Mouse (Mus musculus) heart, postnatal 4 days (tissue): Measurements from ENCODE around the gene Slc36a2. TPM values are rescaled to one million over a fixed set of nuclear protein-coding genes. Genes with fewer than 3 reads are reported as not detected.

Experiments used
- DNase-seq: peaks from one replicate; pipeline ENCODE4 v3.0.0; 2021
- total RNA-seq, 2 experiments: library from RNA; stranded (reverse); gene quantifications; 2 replicates each; pipeline ENCODE4 v1.2.3; 2021

Gene Slc36a2
- total RNA-seq, 2 experiments from 2014 or later = 2.9 to 3.7 TPM

DNA sequence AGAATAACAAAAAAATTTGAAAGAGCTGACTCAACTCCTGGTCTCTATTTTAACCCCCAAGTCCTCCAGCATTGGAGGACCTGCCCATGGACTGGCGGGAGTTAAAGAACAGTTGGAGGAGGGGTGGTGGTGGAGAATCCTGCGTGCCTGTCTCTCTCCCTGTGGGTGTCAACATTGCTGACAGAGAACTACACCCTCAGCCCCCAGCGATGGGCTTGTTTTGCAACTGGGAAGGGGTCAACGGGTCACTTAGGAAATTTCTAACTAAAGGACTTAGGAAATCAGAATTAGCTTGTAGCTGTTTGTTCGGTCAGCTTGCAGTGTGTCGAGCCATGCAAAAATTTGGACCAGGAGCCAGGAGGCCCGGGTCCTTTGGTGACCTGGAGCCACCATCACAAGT is 1.8 kb downstream of the Slc36a2 start:
- no peak for DNase-seq

DNA sequence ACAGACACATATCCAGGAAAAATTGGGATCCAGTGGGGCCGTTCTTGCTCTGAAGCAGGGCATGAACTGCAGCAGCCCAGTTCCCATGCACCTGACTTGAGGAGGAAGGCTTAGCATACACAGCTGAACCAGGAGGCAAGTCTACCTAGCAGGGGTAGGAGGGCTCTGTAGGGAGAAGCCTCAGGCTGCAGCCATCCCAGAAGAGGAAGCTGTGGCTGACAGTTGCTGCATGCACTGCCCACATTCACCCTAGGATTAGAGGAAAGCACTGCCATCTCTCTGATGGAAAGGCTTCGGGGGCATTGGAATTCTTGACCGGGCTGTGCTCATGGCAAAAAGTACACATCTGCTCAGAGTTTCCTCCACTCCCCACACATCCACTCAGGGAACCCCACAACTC is 5.0 kb downstream of the Slc36a2 start:
- DNase-seq = no peak

DNA sequence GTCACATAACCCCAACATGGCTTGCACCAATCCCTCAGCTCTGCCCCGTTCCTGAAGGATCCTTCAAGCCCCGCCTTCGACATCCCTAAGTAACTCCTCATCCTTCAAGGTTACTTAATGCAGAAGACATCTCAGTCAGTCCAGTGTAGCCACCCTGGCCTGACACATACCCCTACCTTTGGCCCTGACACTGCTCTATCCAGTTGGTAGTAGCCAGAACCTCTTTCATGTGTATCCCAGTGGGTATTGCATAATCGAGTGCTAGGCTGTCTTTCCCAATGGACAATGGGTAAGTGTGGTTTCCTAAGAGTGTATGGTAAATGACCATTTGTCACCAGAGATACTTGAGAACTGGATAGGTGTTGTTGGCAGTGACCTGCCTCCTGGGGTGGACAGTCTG is 6.0 kb downstream of the Slc36a2 start:
- DNase-seq = no peak

DNA sequence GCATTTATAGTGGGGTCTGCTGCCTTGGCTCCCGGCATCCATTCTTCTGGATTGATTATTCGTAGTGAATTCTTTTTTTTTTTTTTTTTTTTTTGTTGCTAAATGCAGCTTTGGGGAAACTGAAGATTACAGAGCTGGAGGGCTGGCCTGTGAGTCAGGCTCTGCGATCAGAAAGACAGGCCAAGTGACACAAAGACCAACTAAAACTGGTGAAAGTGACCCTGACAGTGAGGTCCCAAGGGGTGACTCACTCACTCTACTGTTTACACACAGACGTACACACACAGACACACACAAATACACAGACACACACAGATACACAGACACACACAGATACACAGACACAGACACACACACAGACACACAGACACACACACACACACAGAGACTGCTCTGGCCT is 14.4 kb downstream of the Slc36a2 start:
- no peak for DNase-seq

DNA sequence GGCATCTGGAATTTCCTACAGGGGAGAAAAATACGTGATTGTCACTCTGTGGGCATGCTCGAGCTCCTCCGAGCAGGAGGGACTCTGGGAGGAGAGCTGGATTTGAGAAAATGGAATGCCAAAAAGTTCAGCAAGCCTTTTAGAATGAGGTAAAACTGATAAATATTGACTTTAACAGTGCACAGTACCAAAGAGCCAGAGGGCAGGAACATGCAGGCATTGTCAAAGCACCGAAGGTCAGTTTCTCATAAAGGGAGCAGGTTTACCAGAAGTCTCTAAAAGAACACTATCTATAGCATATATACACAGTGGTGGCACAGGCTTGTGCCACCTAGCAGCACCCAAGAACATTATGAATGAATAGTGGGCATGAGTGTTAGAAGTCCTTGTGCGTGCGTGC is 16.0 kb downstream of the Slc36a2 start:
- no peak for DNase-seq

DNA sequence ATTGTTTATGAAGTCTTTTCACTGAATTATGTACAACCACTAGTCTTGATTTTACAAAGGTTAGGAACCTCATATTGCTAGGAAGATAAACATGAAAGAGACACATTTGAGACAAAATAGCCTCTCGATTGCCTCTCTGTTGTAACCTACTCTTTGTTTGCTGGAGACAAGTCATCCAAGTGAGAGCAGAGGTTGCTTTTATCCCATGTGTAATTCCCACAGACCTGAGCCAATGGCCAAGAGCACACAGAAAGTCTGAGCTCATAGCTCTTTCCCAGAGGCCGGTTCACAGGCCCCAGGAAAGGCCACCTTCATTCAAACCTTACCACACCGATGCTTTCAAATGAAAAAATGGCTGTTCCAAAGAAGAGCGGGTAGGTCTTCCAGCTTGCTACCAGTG is 16.4 kb downstream of the Slc36a2 start:
- DNase-seq = no peak

DNA sequence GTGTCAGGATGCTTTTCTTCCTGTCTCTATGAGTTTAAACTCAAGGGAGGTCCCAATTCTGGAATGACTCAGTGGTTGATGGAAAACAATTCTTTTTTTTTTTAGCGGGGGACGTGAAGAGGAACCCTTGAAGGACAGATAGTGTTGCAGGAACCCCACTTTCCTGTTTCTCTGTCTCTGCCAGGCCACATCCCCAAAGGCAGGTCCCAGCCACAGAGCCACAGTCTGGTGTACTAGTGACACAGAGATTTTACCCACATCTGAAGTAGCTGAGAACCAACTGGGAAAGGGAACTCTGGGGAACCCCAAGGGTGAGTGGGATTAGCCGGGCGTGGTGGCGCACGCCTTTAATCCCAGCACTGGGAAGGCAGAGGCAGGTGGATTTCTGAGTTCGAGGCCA is 19.1 kb downstream of the Slc36a2 start:
- no peak for DNase-seq

DNA sequence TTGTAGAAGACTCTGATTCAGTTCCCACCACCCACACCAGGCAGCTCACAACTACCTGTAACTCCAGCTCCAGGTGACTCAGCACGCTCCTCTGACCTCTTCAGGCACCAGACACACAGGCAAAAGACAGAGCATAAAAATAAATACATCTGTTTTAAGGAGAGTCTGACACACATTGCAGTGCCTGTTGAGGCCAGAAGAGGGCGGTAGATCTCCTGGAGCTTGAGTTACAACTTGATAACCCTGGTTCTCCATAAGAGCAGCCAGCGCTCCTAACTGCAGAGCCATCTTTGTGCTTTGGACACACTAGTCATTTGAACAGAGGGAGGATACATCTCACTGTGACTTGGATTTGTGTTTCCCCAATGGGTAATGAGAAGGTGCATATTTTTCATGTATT is 20.2 kb downstream of the Slc36a2 start:
- peak; percentile 59 for DNase-seq

DNA sequence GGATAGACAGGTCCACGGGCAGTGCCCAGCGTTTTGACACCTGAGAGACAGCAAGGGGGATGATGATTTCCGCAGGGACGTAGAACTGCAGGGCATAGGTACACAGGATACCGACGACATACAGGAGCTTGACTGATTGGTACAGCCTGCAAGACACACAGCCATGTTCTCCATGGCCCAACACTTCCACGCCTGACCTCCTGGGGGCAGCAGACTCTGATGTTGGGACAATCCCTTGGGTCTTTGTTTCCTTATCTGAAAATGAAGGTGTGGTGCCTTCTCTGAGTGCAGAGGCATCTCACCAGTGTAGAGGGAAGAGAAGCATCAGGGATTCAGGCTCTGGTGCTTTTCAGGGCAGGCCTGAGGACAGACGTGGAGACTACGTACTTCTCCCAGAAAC is 22.2 kb downstream of the Slc36a2 start:
- peak; percentile 64 for DNase-seq

DNA sequence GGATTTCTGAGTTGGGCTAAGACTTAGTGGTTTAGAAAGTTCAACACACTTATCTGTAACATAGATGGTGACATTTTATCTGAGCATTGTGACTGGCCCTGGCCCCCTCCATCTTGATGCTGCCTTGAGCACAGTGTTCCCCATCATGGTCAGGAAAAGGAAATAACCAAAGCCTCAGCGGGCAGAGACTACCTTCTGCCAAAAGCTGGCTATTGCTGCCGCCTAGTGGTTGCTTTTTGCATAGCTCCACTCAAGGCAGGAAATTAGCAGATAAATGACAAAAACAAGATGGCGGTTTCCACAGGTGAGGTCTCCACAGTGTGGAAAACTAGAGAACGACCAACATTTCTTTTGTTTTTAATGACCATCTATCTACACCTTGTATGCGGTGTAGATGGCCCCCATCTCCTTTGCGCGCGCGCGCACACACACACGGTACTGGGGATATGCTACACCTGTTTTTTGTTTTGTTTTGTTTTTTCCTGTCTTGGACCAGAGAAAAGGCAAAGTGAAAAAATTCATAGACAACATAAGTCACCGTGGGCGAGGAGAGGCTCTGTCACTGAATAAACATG is 26.0 kb downstream of the Slc36a2 start:
- DNase-seq = peak; percentile 92

DNA sequence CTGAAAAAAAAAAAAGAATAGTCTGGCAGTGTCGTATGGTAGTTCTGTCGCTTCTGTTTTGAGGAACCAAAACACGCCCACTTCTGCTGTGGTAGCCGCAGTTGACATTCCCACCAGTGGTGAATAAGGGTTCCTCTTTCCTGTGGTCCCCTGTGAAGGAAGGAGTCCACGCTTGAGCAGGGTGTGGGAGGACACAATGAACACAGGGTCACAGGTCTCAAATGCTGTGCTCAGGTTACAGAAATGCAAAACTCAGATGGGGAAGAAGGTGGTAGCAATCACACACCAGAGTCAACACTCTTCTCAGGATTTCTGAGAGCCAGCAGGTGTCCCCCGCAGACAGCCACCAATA is 29.8 kb downstream of the Slc36a2 start:
- DNase-seq = no peak

DNA sequence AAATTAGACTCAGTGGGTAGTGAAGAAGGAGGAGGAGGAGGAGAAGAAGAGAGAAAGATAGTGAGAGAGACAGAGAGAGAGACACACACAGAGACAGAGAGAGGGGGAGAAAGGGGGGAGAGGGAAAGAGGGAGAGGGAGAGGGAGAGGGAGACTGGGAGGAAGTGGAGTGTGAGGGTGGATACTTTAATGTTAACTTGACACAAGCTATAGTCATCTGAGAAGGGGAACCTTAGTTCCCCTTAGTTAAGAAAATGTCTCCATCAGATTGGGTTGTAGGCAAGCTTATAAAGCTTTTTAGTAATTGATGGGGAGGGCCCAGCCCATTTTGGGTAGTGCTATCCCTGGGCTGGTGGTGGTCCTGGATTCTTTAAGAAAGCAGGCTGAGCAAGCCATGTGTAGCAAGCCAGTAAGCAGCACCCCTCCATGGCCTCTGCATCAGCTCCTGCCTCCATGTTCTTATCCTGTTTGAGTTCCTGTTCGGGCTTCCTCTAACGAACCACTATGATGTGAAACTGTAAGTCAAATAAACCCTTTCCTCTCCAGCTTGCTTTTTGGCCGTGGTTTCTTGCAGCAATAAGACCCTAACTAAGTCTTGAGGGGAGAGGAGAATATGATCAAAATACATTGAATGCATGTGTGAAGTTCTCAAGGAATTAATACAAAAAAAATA is 30.3 kb downstream of the Slc36a2 start:
- DNase-seq = no peak

DNA sequence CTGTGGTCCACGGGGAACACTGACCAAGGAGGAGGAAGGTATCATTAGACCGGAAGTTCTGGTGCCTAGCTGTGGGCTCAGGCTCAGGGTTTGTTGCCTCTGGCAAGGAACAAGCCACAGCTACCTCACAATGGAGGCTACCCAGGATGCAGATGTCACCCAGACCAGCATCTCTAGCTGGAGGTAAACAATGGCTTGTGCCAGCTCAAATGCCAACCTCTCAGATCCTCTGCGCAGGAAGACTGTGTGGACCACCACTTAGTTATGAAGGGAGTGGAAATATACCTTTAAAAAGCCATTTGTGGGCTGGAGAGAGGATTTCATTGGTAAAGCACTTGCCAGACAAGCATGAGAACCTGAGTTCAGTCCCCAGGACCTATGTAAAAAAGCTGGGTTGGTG is 33.3 kb downstream of the Slc36a2 start, which contains the start of gene Slc36a3:
Gene Slc36a3, minus strand, starts transcription at position 101 of the 400 bp plus-strand sequence.
- DNase-seq = no peak

DNA sequence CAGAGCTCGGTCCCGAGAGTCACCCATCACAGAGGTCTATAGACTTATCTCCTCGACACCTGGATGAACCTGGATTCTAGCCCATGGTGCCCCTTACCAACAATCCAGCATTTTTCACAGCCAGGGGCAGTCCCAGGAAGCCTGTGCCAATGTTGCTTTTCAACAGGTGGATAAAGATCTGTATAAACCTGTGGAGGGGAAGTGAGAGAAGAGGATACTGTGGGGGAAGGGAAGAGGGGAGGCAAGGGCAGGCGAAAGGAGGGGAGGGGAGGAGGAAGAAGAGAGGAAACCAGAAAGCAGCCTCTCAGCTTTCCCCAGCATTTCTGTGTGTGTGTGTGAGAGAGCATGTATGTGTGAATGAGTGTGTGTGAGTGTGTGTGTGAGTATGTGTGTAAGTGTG is 36.4 kb downstream of the Slc36a2 start:
- DNase-seq = no peak

DNA sequence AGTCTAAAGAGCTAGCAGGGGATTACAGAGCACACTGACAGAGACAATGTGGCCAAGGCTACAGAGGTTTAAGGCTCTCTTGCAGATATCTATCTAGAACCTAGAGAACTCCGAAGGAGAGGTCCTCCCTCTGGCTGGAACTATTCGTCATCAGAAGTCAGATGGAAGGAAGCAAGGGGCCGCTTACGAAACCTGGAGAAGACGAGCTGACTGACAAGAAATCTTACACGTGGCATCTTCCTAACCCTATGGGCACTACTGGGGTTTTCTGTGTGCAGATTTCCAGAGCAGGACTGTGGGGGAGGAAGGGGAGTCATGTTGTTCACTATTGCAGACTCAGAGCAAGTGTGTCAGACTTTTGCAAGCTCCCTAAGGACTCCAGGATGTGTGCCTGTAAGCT is 37.5 kb downstream of the Slc36a2 start:
- no peak for DNase-seq

DNA sequence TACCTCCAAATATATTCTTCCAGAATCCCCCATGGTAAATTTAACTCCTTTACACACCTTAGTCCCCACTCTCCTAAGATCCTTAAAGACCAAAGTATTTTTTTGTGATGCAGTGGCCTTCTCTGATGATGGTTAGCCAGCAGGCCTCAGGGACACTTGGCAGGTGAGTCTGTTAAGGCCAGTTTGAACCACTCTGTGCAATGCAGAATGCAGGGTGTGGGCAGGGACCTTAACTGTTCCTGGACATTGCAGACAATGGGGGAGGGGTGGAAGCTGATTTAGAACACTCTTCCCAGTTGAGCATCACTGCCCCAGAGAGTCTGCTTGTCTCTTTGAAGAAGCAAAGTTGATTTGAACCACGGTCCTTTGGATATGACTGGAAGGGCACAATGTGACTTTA is 38.0 kb downstream of the Slc36a2 start:
- no peak for DNase-seq

DNA sequence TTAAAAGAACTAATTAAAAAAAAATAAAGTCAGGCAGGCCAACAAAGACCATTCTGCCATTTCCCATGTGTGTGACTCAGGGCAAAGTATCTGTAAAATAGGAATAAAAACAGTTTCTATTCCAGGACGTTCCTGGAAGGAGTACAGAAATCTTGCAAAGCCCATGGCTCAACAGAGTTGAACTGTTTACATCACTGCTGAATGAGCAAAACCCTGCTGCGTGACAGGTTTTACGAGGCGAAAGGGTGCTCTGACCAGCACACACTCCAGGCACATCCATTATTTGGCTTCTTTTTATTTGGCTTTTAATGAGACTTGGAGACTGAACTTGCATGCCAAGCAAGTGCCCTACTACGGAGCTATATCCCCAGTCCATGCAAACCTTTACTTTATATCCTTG is 40.9 kb downstream of the Slc36a2 start:
- DNase-seq = no peak

DNA sequence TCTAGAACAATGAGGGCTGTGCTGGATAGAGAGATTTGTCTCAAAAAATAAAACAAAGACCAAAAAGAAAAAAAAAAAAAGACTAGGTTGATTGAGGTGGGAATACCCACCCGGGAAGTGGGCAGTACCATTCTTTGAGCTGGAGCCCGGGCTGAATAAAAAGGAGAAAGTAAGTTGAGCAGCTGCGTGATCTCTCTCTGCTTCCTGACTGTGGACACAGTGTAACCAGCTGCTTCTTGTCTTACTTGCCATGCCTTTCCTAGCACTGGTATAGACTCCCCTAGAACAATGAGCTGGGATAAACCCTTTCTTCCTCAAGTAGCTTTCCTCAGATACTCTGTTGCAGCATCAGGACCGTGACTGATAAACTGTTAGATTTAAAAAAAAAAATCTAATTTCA is 43.4 kb downstream of the Slc36a2 start:
- no peak for DNase-seq

DNA sequence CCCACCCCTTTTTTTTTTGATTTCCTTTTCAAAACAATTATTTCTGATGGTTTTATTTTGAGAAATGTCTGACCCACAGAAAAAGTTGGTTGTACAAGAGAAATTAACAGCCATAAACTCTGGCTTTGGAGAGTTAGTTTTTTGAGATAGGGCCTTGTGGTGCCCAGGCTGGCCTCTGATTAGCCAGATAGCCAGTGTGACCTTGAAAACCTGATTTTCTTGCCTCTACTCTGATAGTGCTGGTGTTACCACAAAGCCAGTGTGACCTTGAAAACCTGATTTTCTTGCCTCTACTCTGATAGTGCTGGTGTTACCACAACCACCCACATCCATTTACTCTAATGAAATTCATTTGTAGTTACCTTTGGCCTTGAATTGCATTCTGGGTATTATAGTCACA is 47.2 kb downstream of the Slc36a2 start:
- DNase-seq = no peak

DNA sequence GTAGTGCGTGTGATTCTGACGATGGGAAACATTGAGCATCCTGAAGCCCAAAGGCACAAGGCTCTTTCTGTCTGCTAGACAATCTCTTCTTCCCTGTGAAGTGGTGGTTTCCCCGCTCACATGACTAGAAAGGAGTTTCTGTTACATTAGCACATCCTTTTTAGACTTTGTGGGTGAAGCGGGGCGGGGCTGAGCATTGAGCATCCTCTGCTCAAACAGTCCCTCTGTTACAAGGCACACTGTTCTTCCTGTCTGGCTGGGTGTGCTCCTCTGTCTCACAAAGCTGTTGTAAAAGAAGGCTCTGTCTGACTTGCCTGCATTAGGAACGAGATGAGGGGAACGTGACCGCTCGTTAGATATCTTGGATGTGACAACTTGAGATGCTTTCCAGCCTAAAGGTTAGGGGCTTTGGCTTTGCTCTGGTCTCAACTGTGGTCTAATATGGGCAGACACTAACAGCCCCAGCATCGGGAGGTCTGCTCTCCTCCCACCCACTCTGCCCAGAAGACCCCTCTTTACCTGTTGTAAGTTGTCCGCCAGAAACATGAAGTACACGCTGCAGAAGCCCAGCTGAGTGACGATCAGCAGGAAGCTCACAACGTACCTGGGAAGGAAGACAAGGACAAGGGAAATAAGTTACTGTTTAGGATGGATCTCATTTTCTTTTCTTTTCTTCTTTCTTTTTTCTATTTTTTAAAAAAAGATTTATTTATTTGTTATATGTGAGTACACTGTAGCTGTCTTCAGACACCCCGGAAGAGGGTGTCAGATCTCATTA is 47.9 kb downstream of the Slc36a2 start:
- no peak for DNase-seq

DNA sequence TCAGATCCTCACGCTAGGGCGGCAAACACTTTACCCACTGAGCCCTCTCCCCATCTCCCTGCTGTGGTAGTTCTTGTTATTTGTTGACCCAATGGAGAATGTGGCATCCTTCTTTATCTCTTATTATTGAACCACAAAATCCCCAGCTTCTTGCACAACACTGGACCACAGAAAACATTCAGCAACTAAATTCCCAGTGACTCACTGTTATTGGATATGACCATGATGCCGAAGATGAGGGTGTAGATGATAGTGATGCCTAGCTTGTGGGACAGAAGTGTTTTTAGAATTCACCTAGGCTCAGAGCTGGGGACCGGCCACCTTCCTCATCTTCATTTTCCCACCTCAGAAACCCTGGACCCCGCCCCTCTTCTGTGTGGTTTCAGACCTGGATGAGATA is 50.0 kb downstream of the Slc36a2 start:
- DNase-seq = no peak

DNA sequence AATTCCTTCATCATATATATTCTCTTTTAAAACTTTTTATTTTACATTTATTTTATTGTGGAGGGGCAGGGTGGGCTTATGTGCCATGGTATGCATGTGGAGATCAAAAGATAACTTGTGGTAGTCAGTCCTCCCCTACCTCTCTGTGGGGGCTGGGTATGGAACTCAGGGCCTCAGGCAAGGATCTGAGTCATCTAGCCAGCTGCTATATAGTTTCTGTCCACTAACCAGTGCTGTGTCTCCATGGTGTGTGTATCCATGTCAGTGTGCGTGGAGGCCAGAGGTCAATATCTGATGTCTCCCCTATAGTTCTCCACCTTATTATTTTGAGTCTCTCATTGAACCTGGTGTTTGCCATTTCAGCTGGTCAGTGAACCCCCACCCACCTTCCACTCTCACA is 50.5 kb downstream of the Slc36a2 start:
- DNase-seq = no peak

DNA sequence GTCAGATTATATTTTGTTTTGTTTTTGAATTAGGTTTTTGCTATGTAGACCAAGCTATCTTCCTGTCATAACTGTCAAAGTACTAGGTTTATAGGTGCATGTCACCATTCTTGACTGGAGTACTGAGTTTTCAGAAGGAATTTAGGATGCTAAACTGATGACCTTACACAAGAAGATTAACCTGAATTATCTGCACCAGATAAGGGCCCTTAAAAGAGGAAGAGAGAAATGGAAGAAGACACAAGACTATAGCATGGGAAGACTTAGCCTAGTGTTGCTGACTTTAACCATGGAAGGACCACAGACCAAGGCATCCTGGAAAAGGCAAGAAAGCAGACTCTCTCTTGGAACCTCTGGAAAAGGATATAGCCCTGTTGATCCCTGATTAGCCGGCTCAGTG is 51.7 kb downstream of the Slc36a2 start:
- DNase-seq = no peak

DNA sequence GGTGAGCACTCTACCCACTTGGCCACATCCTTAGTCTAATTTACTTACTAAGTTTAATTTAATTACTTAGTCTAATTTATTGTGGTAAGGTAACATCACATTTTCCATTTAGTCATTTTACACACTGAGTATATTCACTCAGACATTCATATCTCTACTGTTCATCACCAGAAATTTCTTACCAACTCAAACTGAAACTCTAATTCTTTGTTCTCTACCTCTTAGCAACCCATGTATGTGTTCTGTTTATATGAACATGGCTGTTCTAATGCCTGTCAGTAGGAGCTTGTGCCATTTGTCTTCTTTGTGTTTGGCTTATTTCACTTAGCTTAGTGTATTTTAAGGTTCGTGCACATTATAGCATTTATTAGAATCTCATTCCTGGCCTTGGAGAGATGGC is 52.9 kb downstream of the Slc36a2 start:
- no peak for DNase-seq
